Mouse (Mus musculus) frontal cortex, postnatal 14 days (tissue): ENCODE results near the gene Chrm1.
"Not testable (repeated sequence)": the region's sequence is repeated elsewhere in the genome, so short reads cannot be mapped to it uniquely, and the experiment has no call there.

Experiments used
- DNase-seq, 2 experiments: peaks; one replicate each; pipeline ENCODE4 v3.0.0; 2022; ENCODE audit warnings: low spot score in 2 of 2

The Chrm1 gene

DNA sequence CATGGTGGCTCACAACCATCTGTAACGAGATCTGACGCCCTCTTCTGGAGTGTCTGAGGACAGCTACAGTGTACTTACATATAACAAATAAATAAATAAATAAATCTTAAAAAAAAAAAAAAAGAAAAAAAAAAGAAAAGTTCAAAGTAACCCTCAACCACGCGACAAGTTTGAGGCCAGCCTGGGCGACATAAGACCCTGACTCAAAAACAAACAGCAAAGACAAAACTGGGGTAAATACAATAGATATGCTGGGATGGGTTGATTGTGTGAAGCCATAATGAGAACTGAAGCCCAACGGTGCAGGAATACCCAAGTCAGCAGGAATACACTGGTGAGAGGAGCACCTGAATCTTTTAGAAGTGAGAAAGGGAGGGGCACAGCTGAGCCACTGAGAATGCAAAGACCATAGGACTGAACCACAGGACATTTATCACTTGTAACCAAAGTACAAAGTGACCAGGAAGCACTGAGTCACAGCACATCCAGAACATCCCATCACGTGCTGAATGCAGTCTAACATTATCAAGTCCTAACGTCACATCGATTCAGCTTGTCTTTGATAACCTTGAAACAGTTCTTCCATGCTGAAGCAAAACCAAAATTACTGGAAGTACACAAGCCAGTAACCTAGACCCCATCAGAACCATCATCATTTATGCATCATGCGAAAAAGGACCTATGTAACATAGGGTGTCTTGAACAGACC is 53.3 kb downstream of the Chrm1 start:
- no peak for DNase-seq

DNA sequence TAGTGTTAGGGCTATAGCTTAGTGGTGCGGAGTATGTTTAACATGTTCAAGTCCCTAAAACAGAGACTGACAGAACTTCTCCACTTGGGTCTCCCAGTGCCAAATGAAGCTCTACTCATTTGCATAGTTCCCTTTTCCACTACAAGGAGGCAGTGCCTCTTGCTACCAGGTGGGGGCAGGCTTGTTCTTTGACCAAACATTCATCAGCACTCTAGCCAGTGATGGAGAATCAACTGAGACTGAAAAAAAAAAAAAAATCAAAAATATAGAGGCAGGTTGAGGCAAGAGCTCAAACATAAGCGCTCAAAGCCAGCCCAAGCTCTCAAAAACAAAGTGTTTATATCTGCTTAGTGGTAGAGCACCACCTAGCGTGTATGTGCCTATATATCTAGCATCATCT is 54.8 kb downstream of the Chrm1 start:
- no peak for DNase-seq

DNA sequence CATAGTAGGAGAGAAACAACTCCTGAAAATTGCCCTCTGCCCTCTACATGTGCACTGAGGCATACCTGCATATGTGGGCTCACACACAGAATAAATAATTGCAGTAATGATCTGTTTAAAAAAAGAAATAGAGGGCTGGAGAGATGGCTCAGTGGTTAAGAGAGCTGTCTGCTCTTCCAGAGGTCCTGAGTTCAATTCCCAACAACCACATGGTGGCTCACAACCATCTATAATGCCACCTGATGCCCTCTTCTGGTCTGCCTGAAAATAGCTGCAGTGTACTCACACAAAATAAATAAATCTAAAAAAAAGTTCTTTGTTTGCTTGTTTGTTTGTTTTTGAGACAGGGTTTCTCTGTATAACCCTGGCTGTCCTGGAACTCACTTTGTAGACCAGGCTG is 55.4 kb downstream of the Chrm1 start:
- not testable (repeated sequence) for DNase-seq

DNA sequence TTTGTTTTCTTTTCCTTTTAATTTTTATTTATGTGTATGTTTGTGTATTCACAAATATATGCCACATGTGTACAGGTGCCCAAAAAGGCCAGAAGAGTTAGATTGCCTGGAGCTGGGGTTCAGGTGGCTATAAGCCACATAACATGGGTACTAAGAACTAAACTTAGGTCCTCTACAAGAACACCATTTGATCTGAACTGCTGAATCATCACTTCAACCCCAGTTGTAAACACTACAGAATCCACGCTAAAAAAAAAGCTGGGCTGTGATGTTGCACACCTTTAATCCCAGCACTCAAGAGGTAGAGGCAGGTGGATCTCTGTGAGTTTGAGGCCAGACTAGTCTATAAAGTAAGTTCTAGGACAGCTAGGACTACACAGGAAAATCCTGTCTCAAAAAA is 57.8 kb downstream of the Chrm1 start:
- DNase-seq: no peak

GRCm38 (mm10) chr19:8722021-8722420 is 58.4 kb downstream of the Chrm1 start:
- no peak for DNase-seq

- DNase-seq: no peak
These were observed 58.9 kb downstream of the Chrm1 start for GRCm38 (mm10) chr19:8722559-8722906.

GRCm38 (mm10) chr19:8722907-8723573 is 59.5 kb downstream of the Chrm1 start, which contains the start of gene Slc3a2:
Gene Slc3a2, minus strand, starts transcription at chr19:8723369.
- peak; percentile 95 to 96 for DNase-seq

- DNase-seq: no peak
These were observed 60.2 kb downstream of the Chrm1 start for GRCm38 (mm10) chr19:8723574-8724346.

DNA sequence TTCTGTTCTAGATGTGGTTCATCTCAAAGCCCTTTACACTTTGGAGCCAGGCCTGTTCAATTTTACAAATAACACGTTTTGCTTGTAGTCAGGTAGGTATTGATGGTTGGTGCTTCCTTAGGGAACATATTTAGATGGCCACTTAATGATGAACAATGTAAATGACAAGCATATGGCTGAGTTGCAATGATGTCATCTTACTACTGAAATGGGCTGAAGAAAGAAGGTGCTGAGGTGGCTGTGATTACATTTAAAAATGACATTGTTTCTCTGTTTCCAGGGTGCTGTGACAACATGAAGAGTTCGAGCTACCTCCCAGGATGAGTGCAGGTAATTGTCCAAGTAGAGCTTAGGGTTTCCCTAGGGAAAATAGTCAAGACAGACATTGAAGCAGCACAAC is 60.8 kb downstream of the Chrm1 start:
- no peak for DNase-seq

- no peak for DNase-seq
These were observed 61.6 kb downstream of the Chrm1 start for GRCm38 (mm10) chr19:8725081-8725613.

- no peak for DNase-seq
These were observed 63.2 kb downstream of the Chrm1 start for GRCm38 (mm10) chr19:8726609-8727390.

GRCm38 (mm10) chr19:8727495-8728114 is 64.0 kb downstream of the Chrm1 start:
- no peak for DNase-seq

DNA sequence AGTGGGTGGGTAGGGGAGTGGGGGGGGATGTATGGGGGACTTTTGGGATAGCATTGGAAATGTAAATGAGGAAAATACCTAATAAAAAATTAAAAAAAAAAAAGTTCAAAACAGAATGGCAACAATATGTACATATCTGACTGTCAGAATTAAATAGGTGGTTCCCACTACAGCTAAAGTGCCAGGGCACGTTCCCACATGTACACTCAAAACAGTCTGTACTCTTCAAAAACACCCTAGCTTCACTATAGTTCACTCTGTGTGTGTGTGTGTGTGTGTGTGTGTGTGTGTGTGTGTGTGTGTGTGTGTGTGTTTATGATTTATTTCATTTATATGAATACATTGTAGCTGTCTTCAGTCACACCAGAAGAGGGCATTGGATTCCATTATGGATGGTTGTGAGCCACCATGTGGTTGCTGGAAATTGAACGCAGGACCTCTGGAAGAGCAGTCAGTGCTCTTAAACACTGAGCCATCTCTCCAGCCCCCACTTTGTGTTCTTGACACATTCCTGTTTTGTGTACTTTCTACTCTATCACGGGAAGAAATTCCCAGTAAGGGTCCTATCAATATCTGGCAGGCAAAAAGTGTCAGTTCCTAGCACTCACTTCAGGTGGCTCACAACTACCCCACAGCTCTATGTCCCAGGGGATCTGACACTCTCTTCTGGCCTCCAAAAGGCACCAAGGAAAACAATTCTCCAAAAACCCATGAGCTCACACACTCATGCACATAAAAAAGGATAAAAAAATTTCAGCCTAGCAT is 64.9 kb downstream of the Chrm1 start:
- not testable (repeated sequence) for DNase-seq
